8 mouse cellular contexts compared by ENCODE assay signal in genomic region chrX:8073881-8074429, GRCm38 (mm10). TPM values are rescaled to one million over a fixed set of nuclear protein-coding genes. Genes with fewer than 3 reads are reported as not detected.
A peak's percentile ranks its signal among the peaks of the same experiment; 100 is the strongest.
DNase-seq lines count a peak whose midpoint lies in the region; ATAC-seq and TF ChIP-seq lines count a peak whose summit lies in the region.

No protein-coding gene starts in this region.

- in situ Hi-C loops in CH12.LX (cut with MboI; ENCODE audit: low pct_ligation_motif_present, low pct_unique_long_range_greater_than_20kb, low sequenced_read_pairs), result no loop called here

- no peaks in the 10 kb centered on the region for H3K9me3 ChIP-seq in CH12.LX (replicated peaks; ENCODE audit: low read length)
- 0 out of 2 replicates have a peak, but pooled peaks cover 4% of the 10 kb centered on the region for H3K9me3 ChIP-seq in heart, embryonic 12.5 days (replicated peaks)
- no peaks in the 10 kb centered on the region for H3K9me3 ChIP-seq in limb, embryonic 10.5 days (replicated peaks)
- H3K9me3 ChIP-seq in midbrain, embryonic 13.5 days, result no peaks in the 10 kb centered on the region

- H3K27ac ChIP-seq in gastrocnemius, adult 2 months, result peak overlapping the region; percentile 83
- H3K27ac ChIP-seq in CH12.LX (ENCODE audit: insufficient read depth, low read depth), result peak overlapping the region; percentile 63
- H3K27ac ChIP-seq in heart, embryonic 12.5 days (ENCODE audit: poor library complexity, severe bottlenecking), result peak overlapping the region; percentile 89
- peak overlapping the region; percentile 91 for H3K27ac ChIP-seq in limb, embryonic 10.5 days
- peak overlapping the region; percentile 83 for H3K27ac ChIP-seq in midbrain, embryonic 13.5 days

- no peaks in the 10 kb centered on the region for H3K27me3 ChIP-seq in CH12.LX (replicated peaks)
- no peaks in the 10 kb centered on the region for H3K27me3 ChIP-seq in heart, embryonic 12.5 days (replicated peaks)
- H3K27me3 ChIP-seq in limb, embryonic 10.5 days (ENCODE audit: low read depth, poor library complexity, severe bottlenecking), result no peaks in the 10 kb centered on the region
- H3K27me3 ChIP-seq in midbrain, embryonic 13.5 days, result no peaks in the 10 kb centered on the region

- TF ChIP-seq RAD21 in CH12.LX (IDR thresholded peaks at IDR 0.05; ENCODE audit: low read depth, low read length), result no peak

- peak overlapping the region; percentile 38 for H3K4me2 ChIP-seq in CH12.LX (ENCODE audit: insufficient read depth, low read depth, poor library complexity, severe bottlenecking)
- H3K4me2 ChIP-seq in heart, embryonic 12.5 days, result peak overlapping the region; percentile 65
- H3K4me2 ChIP-seq in midbrain, embryonic 13.5 days (replicated peaks), result peak overlapping the region; percentile 60

- peak; percentile 19 for DNase-seq in gastrocnemius, adult 2 months
- no peak for DNase-seq in gastrocnemius, adult 8-10 months (ENCODE audit: low spot score in 2 of 2)
- DNase-seq in CH12.LX (ENCODE audit: extremely low read depth), result no peak
- peak; percentile 42 for DNase-seq in cerebellum, adult 9-10 months
- DNase-seq in limb, embryonic 10.5 days (ENCODE audit: low spot score), result peak; percentile 50
- peak; percentile 50 for DNase-seq in testis, postnatal 10 days (ENCODE audit: low spot score)

- dilution Hi-C loops in CH12.LX (cut with MboI; ENCODE audit: extremely low pct_ligation_motif_present, extremely low pct_unique_long_range_greater_than_20kb, low sequenced_read_pairs), result no loop called here

- no peak for TF ChIP-seq CTCF in gastrocnemius, adult 2 months (IDR thresholded peaks at IDR 0.05)
- no peak for TF ChIP-seq CTCF in CH12.LX (conservative IDR thresholded peaks at IDR 0.05 in 1 of 2, IDR thresholded peaks at IDR 0.05 in 1 of 2; ENCODE audit: low read depth in 2 of 2, low read length in 2 of 2)

- TF ChIP-seq POLR2A in CH12.LX (IDR thresholded peaks at IDR 0.05; ENCODE audit: low read depth, low read length), result no peak

- H3K9ac ChIP-seq in CH12.LX (ENCODE audit: insufficient read depth, low read depth), result peak overlapping the region; percentile 91
- H3K9ac ChIP-seq in heart, embryonic 12.5 days, result peak overlapping the region; percentile 81
- peak overlapping the region; percentile 67 for H3K9ac ChIP-seq in midbrain, embryonic 13.5 days (replicated peaks)

- H3K4me1 ChIP-seq in CH12.LX (ENCODE audit: control insufficient read depth in 1 of 2, insufficient read depth in 2 of 2), result peaks cover 5 to 33% of the 10 kb centered on the region in 2 experiments
- H3K4me1 ChIP-seq in heart, embryonic 12.5 days (replicated peaks), result no peaks in the 10 kb centered on the region
- 0 out of 2 replicates have a peak, but pooled peaks cover 5% of the 10 kb centered on the region for H3K4me1 ChIP-seq in limb, embryonic 10.5 days
- peaks cover 8% of the 10 kb centered on the region; the same call in 1 of the 2 replicates for H3K4me1 ChIP-seq in midbrain, embryonic 13.5 days (replicated peaks)

- H3K36me3 ChIP-seq in CH12.LX (replicated peaks in 1 of 2; ENCODE audit: control insufficient read depth in 1 of 2, insufficient read depth in 1 of 2, low read length in 1 of 2), result peaks cover 14 to 28% of the 10 kb centered on the region in 2 experiments
- H3K36me3 ChIP-seq in heart, embryonic 12.5 days, result peaks cover 17% of the 10 kb centered on the region
- H3K36me3 ChIP-seq in limb, embryonic 10.5 days, result peaks cover 37% of the 10 kb centered on the region
- peaks cover 15% of the 10 kb centered on the region for H3K36me3 ChIP-seq in midbrain, embryonic 13.5 days

- peak overlapping the region; percentile 78 for H3K4me3 ChIP-seq in gastrocnemius, adult 2 months
- peak overlapping the region; percentile 64 to 96 (median 71) for H3K4me3 ChIP-seq in CH12.LX (replicated peaks in 1 of 3; ENCODE audit: low read depth in 2 of 3, low read length in 2 of 3, poor library complexity in 1 of 3)
- peak overlapping the region; percentile 75 for H3K4me3 ChIP-seq in heart, embryonic 12.5 days
- peak overlapping the region; percentile 64 for H3K4me3 ChIP-seq in limb, embryonic 10.5 days
- H3K4me3 ChIP-seq in midbrain, embryonic 13.5 days (replicated peaks), result peak overlapping the region; percentile 56

- 15% methylated on average over 51 of the region's 64 CpGs for WGBS in heart, embryonic 12.5 days
- WGBS in limb, embryonic 10.5 days, result 14% methylated on average over 55 of the region's 64 CpGs
- 33% methylated on average over 54 of the region's 64 CpGs for WGBS in midbrain, embryonic 13.5 days

- no peak for TF ChIP-seq EP300 in CH12.LX (IDR thresholded peaks at IDR 0.05; ENCODE audit: low read length)

- peaks cover 32% of the 10 kb centered on the region for H3K79me2 ChIP-seq in CH12.LX (replicated peaks; ENCODE audit: control insufficient read depth, extremely low read depth, insufficient read depth, poor library complexity, severe bottlenecking)

- intact Hi-C loops in gastrocnemius, adult 2 months (cut with DNase I), result loop anchor here (2.0 to 10.0 kb wide), 3 partner anchors 23 to 181 kb away; partner anchors contain the start of genes Ftsj1 and Wdr13

- ATAC-seq in heart, embryonic 12.5 days (ENCODE audit: insufficient number of reproducible peaks, low FRiP score), result peak; percentile 69
- peak; percentile 5 for ATAC-seq in midbrain, embryonic 13.5 days

TF ChIP-seq in CH12.LX, 34 proteins besides CTCF, POLR2A, EP300 and RAD21:
- no peak for TF ChIP-seq ZC3H11A (IDR thresholded peaks at IDR 0.05; ENCODE audit: low read depth, low read length)
- no peak for TF ChIP-seq MYC (IDR thresholded peaks at IDR 0.05; ENCODE audit: low read depth, low read length)
- TF ChIP-seq CHD1 (IDR thresholded peaks at IDR 0.05; ENCODE audit: low read depth, low read length), result no peak
- no peak for TF ChIP-seq MAX (IDR thresholded peaks at IDR 0.05; ENCODE audit: low read length)
- TF ChIP-seq HCFC1 (IDR thresholded peaks at IDR 0.05; ENCODE audit: low read depth, low read length), result no peak
- peak; percentile 38; the same call in 1 of the 2 replicates for TF ChIP-seq SIN3A (IDR thresholded peaks at IDR 0.05; ENCODE audit: low read length)
- TF ChIP-seq CHD2 (IDR thresholded peaks at IDR 0.05; ENCODE audit: low read length), result no peak
- no peak for TF ChIP-seq KAT2A (IDR thresholded peaks at IDR 0.05; ENCODE audit: insufficient replicate concordance, low read length)
- 0 out of 2 replicates have a peak, but pooled peaks have one; percentile 16 for TF ChIP-seq MXI1 (IDR thresholded peaks at IDR 0.05; ENCODE audit: low read depth, low read length)
- no peak for TF ChIP-seq USF2 (conservative IDR thresholded peaks at IDR 0.05; ENCODE audit: low read depth, low read length)
- no peak for TF ChIP-seq TCF12 (IDR thresholded peaks at IDR 0.05; ENCODE audit: low read depth, low read length)
- no peak for TF ChIP-seq MEF2A (IDR thresholded peaks at IDR 0.05; ENCODE audit: borderline replicate concordance, low read depth, low read length)
- no peak for TF ChIP-seq ETS1 (conservative IDR thresholded peaks at IDR 0.05; ENCODE audit: low read depth, low read length)
- no peak for TF ChIP-seq UBTF (IDR thresholded peaks at IDR 0.05; ENCODE audit: low read depth, low read length)
TF ChIP-seq in CH12.LX: peak in this region for 2.

RNA-seq across cellular contexts. Expression of gene Suv39h1, which starts 0.6 kb away (rescaled TPM):
- 1 to 10 TPM; 4.3 to 5.0 TPM for total RNA-seq in gastrocnemius, adult 2 months (2021)
- 1 to 10 TPM; 3.5 to 5.0 (median 4.3) TPM for total RNA-seq in gastrocnemius, adult 8-10 months (2022)
- 40.6 and 46.4 TPM in 2 replicates for total RNA-seq in CH12.LX (2012; rRNA removed)
- 71.5 and 73.7 TPM in 2 replicates for total RNA-seq in CH12.LX (2014; rRNA removed)
- polyA plus RNA-seq in CH12.LX (2012; ENCODE audit: insufficient read length, low read depth), result 48.4 and 51.4 TPM in 2 replicates
- 42.8 and 46.2 TPM in 2 replicates for polyA plus RNA-seq in heart, embryonic 12.5 days (2016; fragmentation: Nextera tagmentation; extraction: Ambion mirVana)
- polyA plus RNA-seq in limb, embryonic 10.5 days (2016; fragmentation: Nextera tagmentation; extraction: Ambion mirVana), result 106 and 111 TPM in 2 replicates
- 49.9 and 50.4 TPM in 2 replicates for polyA plus RNA-seq in midbrain, embryonic 13.5 days (2015; fragmentation: Nextera tagmentation; extraction: Ambion mirVana)

RNA-seq across cellular contexts. Expression of gene Was, which starts 16.3 kb away (rescaled TPM):
- under 1 TPM; 0.36 to 0.70 TPM for total RNA-seq in gastrocnemius, adult 2 months (2021)
- under 1 TPM; 0.15 to 0.54 (median 0.45) TPM for total RNA-seq in gastrocnemius, adult 8-10 months (2022)
- total RNA-seq in CH12.LX (2012; rRNA removed) (47.0 and 58.1 TPM in 2 replicates), CH12.LX (2014; rRNA removed) (53.9 and 63.5 TPM in 2 replicates)
- 75.6 and 83.7 TPM in 2 replicates for polyA plus RNA-seq in CH12.LX (2012; ENCODE audit: insufficient read length, low read depth)
- polyA plus RNA-seq in heart, embryonic 12.5 days (2016; fragmentation: Nextera tagmentation; extraction: Ambion mirVana), result 0.31 TPM in 1 of 2 replicates, not detected in the other
- 0.14 and 0.18 TPM in 2 replicates for polyA plus RNA-seq in limb, embryonic 10.5 days (2016; fragmentation: Nextera tagmentation; extraction: Ambion mirVana)
- 0.15 TPM in 1 of 2 replicates, not detected in the other for polyA plus RNA-seq in midbrain, embryonic 13.5 days (2015; fragmentation: Nextera tagmentation; extraction: Ambion mirVana)

RNA-seq across cellular contexts. Expression of gene Glod5, which starts 55.7 kb away (rescaled TPM):
- total RNA-seq in gastrocnemius, adult 2 months (2021), result not detected
- not detected for total RNA-seq in gastrocnemius, adult 8-10 months (2022)
- not detected in 2 replicates for total RNA-seq in CH12.LX (2012; rRNA removed)
- not detected in 2 replicates for total RNA-seq in CH12.LX (2014; rRNA removed)
- polyA plus RNA-seq in CH12.LX (2012; ENCODE audit: insufficient read length, low read depth), result not detected in 2 replicates
- polyA plus RNA-seq in heart, embryonic 12.5 days (2016; fragmentation: Nextera tagmentation; extraction: Ambion mirVana), result 0.30 TPM in 1 of 2 replicates, not detected in the other
- not detected in 2 replicates for polyA plus RNA-seq in limb, embryonic 10.5 days (2016; fragmentation: Nextera tagmentation; extraction: Ambion mirVana)
- polyA plus RNA-seq in midbrain, embryonic 13.5 days (2015; fragmentation: Nextera tagmentation; extraction: Ambion mirVana), result 0.26 TPM in 1 of 2 replicates, not detected in the other

RNA-seq across cellular contexts. Expression of gene Wdr13, which starts 58.7 kb away (rescaled TPM):
- 1 to 10 TPM; 9.1 to 9.4 TPM for total RNA-seq in gastrocnemius, adult 2 months (2021)
- total RNA-seq in gastrocnemius, adult 8-10 months (2022), result 10 to 100 TPM in 2 of 4 experiments, 1 to 10 TPM in 2; 8.7 to 10.4 (median 9.6) TPM
- total RNA-seq in CH12.LX (2012; rRNA removed) (9.3 and 11.9 TPM in 2 replicates), CH12.LX (2014; rRNA removed) (7.6 and 9.4 TPM in 2 replicates)
- 12.7 and 13.0 TPM in 2 replicates for polyA plus RNA-seq in CH12.LX (2012; ENCODE audit: insufficient read length, low read depth)
- polyA plus RNA-seq in heart, embryonic 12.5 days (2016; fragmentation: Nextera tagmentation; extraction: Ambion mirVana), result 26.7 and 28.5 TPM in 2 replicates
- polyA plus RNA-seq in limb, embryonic 10.5 days (2016; fragmentation: Nextera tagmentation; extraction: Ambion mirVana), result 13.9 and 18.7 TPM in 2 replicates
- 56.8 and 58.0 TPM in 2 replicates for polyA plus RNA-seq in midbrain, embryonic 13.5 days (2015; fragmentation: Nextera tagmentation; extraction: Ambion mirVana)

Comparison
In these comparisons a context has a peak if more than half of its experiments do, and no peak if none do; other contexts are left out.
1. DNase-seq: peak in gastrocnemius, adult 2 months (single experiment), cerebellum, adult 9-10 months (single experiment), limb, embryonic 10.5 days (single experiment) and testis, postnatal 10 days (single experiment); none in gastrocnemius, adult 8-10 months (0 of 2) and CH12.LX (single experiment).
2. RNA of gene Was, which starts 16.3 kb away (polyA plus RNA-seq): 75.6 to 83.7 TPM in CH12.LX; 0.31 TPM in heart, embryonic 12.5 days, 0.14 to 0.18 TPM in limb, embryonic 10.5 days and 0.15 TPM in midbrain, embryonic 13.5 days; every median in the first group is over 10 times any median in the second.
3. Peak in every context shown above with its lines, with median percentiles within 50 percentile points of each other: H3K27ac ChIP-seq, H3K4me3 ChIP-seq, H3K4me2 ChIP-seq and H3K9ac ChIP-seq.